Mouse (Mus musculus): ENCODE measurements at regions not wholly inside any gene's neighbourhood (a gene's known extent, or its start where the extent isn't known, plus 50 kb on each side); places are given as distances from the start of the nearest gene placed in this dataset.
A peak's percentile ranks its signal among the peaks of the same experiment; 100 is the strongest.

- H3K9me3 ChIP-seq = no peaks in the 10 kb centered on the region
- no peaks in the 10 kb centered on the region for H3K27me3 ChIP-seq
- H3K4me3 ChIP-seq = no peak overlapping the region
- H3K9ac ChIP-seq (replicated peaks) = no peak overlapping the region
- ATAC-seq (replicated peaks) = no peak
- no peaks in the 10 kb centered on the region for H3K4me1 ChIP-seq
- H3K4me2 ChIP-seq (replicated peaks) = no peak overlapping the region
- WGBS = 83% methylated on average over 9 of the region's 9 CpGs
- no peak overlapping the region for H3K27ac ChIP-seq (replicated peaks)
- no peaks in the 10 kb centered on the region for H3K36me3 ChIP-seq
Measured at GRCm38 (mm10) chr5:51906315-51907109, 283.8 kb downstream of the Dhx15 start.

GRCm38 (mm10) chr5:51894159-51894558 is 296.2 kb downstream of the Dhx15 start:
- H3K4me3 ChIP-seq = no peak overlapping the region
- H3K4me1 ChIP-seq = no peaks in the 10 kb centered on the region
- no peaks in the 10 kb centered on the region for H3K27me3 ChIP-seq
- no peaks in the 10 kb centered on the region for H3K9me3 ChIP-seq
- ATAC-seq (replicated peaks) = no peak
- H3K4me2 ChIP-seq (replicated peaks) = no peak overlapping the region
- no peak overlapping the region for H3K9ac ChIP-seq (replicated peaks)
- no peaks in the 10 kb centered on the region for H3K36me3 ChIP-seq
- WGBS = 74% methylated on average over 8 of the region's 8 CpGs
- H3K27ac ChIP-seq (replicated peaks) = no peak overlapping the region

- Histone ChIP-seq H3K27me3 (no peaks in the 10 kb centered on the region), H3K36me3 (no peaks in the 10 kb centered on the region), H3K4me3 (no peak overlapping the region), H3K4me2 (replicated peaks) (no peak overlapping the region), H3K4me1 (peaks cover 9% of the 10 kb centered on the region), H3K9me3 (no peaks in the 10 kb centered on the region), H3K9ac (replicated peaks) (no peak overlapping the region), H3K27ac (replicated peaks) (no peak overlapping the region)
- 52% methylated on average over 4 of the region's 4 CpGs for WGBS
- ATAC-seq (replicated peaks) = no peak
Measured at GRCm38 (mm10) chr5:51891341-51891740, 299.0 kb downstream of the Dhx15 start.

- 23% methylated on average over 7 of the region's 7 CpGs for WGBS
- Histone ChIP-seq H3K4me1 (peaks cover 9% of the 10 kb centered on the region), H3K27me3 (no peaks in the 10 kb centered on the region), H3K9ac (replicated peaks) (no peak overlapping the region), H3K4me3 (no peak overlapping the region), H3K4me2 (replicated peaks) (no peak overlapping the region), H3K9me3 (no peaks in the 10 kb centered on the region), H3K27ac (replicated peaks) (no peak overlapping the region), H3K36me3 (no peaks in the 10 kb centered on the region)
- no peak for ATAC-seq (replicated peaks)
Measured at GRCm38 (mm10) chr5:51888404-51888803, 301.9 kb downstream of the Dhx15 start.

GRCm38 (mm10) chr5:51882594-51882993 is 307.7 kb downstream of the Dhx15 start:
- Histone ChIP-seq H3K9me3 (no peaks in the 10 kb centered on the region), H3K4me1 (no peaks in the 10 kb centered on the region), H3K27ac (replicated peaks) (no peak overlapping the region), H3K9ac (replicated peaks) (no peak overlapping the region), H3K27me3 (no peaks in the 10 kb centered on the region), H3K36me3 (no peaks in the 10 kb centered on the region), H3K4me2 (replicated peaks) (no peak overlapping the region), H3K4me3 (no peak overlapping the region)
- 75% methylated on average over 4 of the region's 4 CpGs for WGBS
- ATAC-seq (replicated peaks) = no peak

- H3K4me2 ChIP-seq (replicated peaks) = no peak overlapping the region
- 83% methylated on average over 3 of the region's 3 CpGs for WGBS
- no peak overlapping the region for H3K27ac ChIP-seq (replicated peaks)
- no peak overlapping the region for H3K9ac ChIP-seq (replicated peaks)
- no peaks in the 10 kb centered on the region for H3K4me1 ChIP-seq
- H3K9me3 ChIP-seq = no peaks in the 10 kb centered on the region
- no peak for ATAC-seq (replicated peaks)
- no peaks in the 10 kb centered on the region for H3K36me3 ChIP-seq
- H3K4me3 ChIP-seq = no peak overlapping the region
- no peaks in the 10 kb centered on the region for H3K27me3 ChIP-seq
Measured at GRCm38 (mm10) chr5:51882173-51882572, 308.1 kb downstream of the Dhx15 start.

- no peaks in the 10 kb centered on the region for H3K36me3 ChIP-seq
- no peaks in the 10 kb centered on the region for H3K9me3 ChIP-seq
- no peak overlapping the region for H3K27ac ChIP-seq (replicated peaks)
- 84% methylated on average over 2 of the region's 2 CpGs for WGBS
- H3K4me3 ChIP-seq = no peak overlapping the region
- no peak overlapping the region for H3K4me2 ChIP-seq (replicated peaks)
- no peaks in the 10 kb centered on the region for H3K27me3 ChIP-seq
- ATAC-seq (replicated peaks) = no peak
- no peak overlapping the region for H3K9ac ChIP-seq (replicated peaks)
- no peaks in the 10 kb centered on the region for H3K4me1 ChIP-seq
Measured at GRCm38 (mm10) chr5:51876846-51877245, 309.3 kb upstream of the Ppargc1a start.

- ATAC-seq (replicated peaks) = no peak
- 92% methylated on average over 5 of the region's 5 CpGs for WGBS
- H3K4me1 ChIP-seq = no peaks in the 10 kb centered on the region
Measured at GRCm38 (mm10) chr5:51873571-51873970, 306.0 kb upstream of the Ppargc1a start.

GRCm38 (mm10) chr5:51871735-51872134 is 304.2 kb upstream of the Ppargc1a start:
- H3K9me3 ChIP-seq = no peaks in the 10 kb centered on the region
- no peak overlapping the region for H3K9ac ChIP-seq (replicated peaks)
- WGBS = 77% methylated on average over 12 of the region's 12 CpGs
- ATAC-seq (replicated peaks) = 0 out of 2 replicates have a peak, but pooled peaks have one; percentile 46
- no peaks in the 10 kb centered on the region for H3K4me1 ChIP-seq
- H3K27ac ChIP-seq (replicated peaks) = no peak overlapping the region
- H3K4me2 ChIP-seq (replicated peaks) = no peak overlapping the region
- no peaks in the 10 kb centered on the region for H3K36me3 ChIP-seq
- no peak overlapping the region for H3K4me3 ChIP-seq
- H3K27me3 ChIP-seq = no peaks in the 10 kb centered on the region

More at GRCm38 (mm10) chr5:51873571-51873970, 306.0 kb upstream of the Ppargc1a start:
- H3K4me3 ChIP-seq = no peak overlapping the region
- no peaks in the 10 kb centered on the region for H3K27me3 ChIP-seq
- no peak overlapping the region for H3K27ac ChIP-seq (replicated peaks)
- no peak overlapping the region for H3K9ac ChIP-seq (replicated peaks)
- no peaks in the 10 kb centered on the region for H3K9me3 ChIP-seq
- no peaks in the 10 kb centered on the region for H3K36me3 ChIP-seq
- no peak overlapping the region for H3K4me2 ChIP-seq (replicated peaks)

GRCm38 (mm10) chr5:51868223-51868713 is 300.7 kb upstream of the Ppargc1a start:
- H3K4me3 ChIP-seq = no peak overlapping the region
- WGBS = 81% methylated on average over 18 of the region's 18 CpGs
- H3K9me3 ChIP-seq = no peaks in the 10 kb centered on the region
- no peaks in the 10 kb centered on the region for H3K27me3 ChIP-seq
- H3K9ac ChIP-seq (replicated peaks) = no peak overlapping the region
- no peak overlapping the region for H3K4me2 ChIP-seq (replicated peaks)
- no peaks in the 10 kb centered on the region for H3K36me3 ChIP-seq
- no peaks in the 10 kb centered on the region for H3K4me1 ChIP-seq
- ATAC-seq (replicated peaks) = no peak
- no peak overlapping the region for H3K27ac ChIP-seq (replicated peaks)

- no peak overlapping the region for H3K9ac ChIP-seq (replicated peaks)
- 75% methylated on average over 2 of the region's 2 CpGs for WGBS
- ATAC-seq (replicated peaks) = no peak
- no peak overlapping the region for H3K4me3 ChIP-seq
- H3K4me2 ChIP-seq (replicated peaks) = no peak overlapping the region
- H3K9me3 ChIP-seq = no peaks in the 10 kb centered on the region
- no peaks in the 10 kb centered on the region for H3K4me1 ChIP-seq
- H3K27ac ChIP-seq (replicated peaks) = no peak overlapping the region
- no peaks in the 10 kb centered on the region for H3K27me3 ChIP-seq
- no peaks in the 10 kb centered on the region for H3K36me3 ChIP-seq
Measured at GRCm38 (mm10) chr5:51866002-51866401, 298.5 kb upstream of the Ppargc1a start.

- WGBS = 87% methylated on average over 5 of the region's 5 CpGs
- H3K4me2 ChIP-seq (replicated peaks) = no peak overlapping the region
- H3K4me3 ChIP-seq = no peak overlapping the region
- no peaks in the 10 kb centered on the region for H3K27me3 ChIP-seq
- no peaks in the 10 kb centered on the region for H3K4me1 ChIP-seq
- H3K36me3 ChIP-seq = no peaks in the 10 kb centered on the region
- no peaks in the 10 kb centered on the region for H3K9me3 ChIP-seq
- no peak for ATAC-seq (replicated peaks)
- H3K27ac ChIP-seq (replicated peaks) = no peak overlapping the region
- H3K9ac ChIP-seq (replicated peaks) = no peak overlapping the region
Measured at GRCm38 (mm10) chr5:51860496-51860895, 293.0 kb upstream of the Ppargc1a start.

All from forebrain, embryonic 15.5 days (tissue).